Mouse (Mus musculus): ENCODE results near the gene Mettl5. TPM values are rescaled to one million over a fixed set of nuclear protein-coding genes. Genes with fewer than 3 reads are reported as not detected.
A peak's percentile ranks its signal among the peaks of the same experiment; 100 is the strongest.

The Mettl5 gene
- polyA plus RNA-seq, 1 experiment = 2.3 TPM

GRCm38 (mm10) chr2:69860972-69861452 lies 24.4 kb downstream of the Mettl5 start:
- peaks cover 4% of the 10 kb centered on the region for H3K36me3 ChIP-seq (ENCODE audit: control insufficient read depth, insufficient read depth, low read length)
- TF ChIP-seq POLR2A (IDR thresholded peaks at IDR 0.05; ENCODE audit: low read depth, low read length) = no peak
- no peak for TF ChIP-seq CTCF (IDR thresholded peaks at IDR 0.05; ENCODE audit: extremely low read depth, insufficient read length, insufficient replicate concordance, low read depth, low read length)
- 4% methylated on average over 13 of the region's 13 CpGs for WGBS
- no peaks in the 10 kb centered on the region for H3K27me3 ChIP-seq (ENCODE audit: control insufficient read depth, insufficient read depth, low read length)
- H3K4me1 ChIP-seq (ENCODE audit: control insufficient read depth, insufficient read depth, insufficient read length, low read length) = no peaks in the 10 kb centered on the region
- peak overlapping the region; percentile 71 for H3K27ac ChIP-seq (ENCODE audit: insufficient read depth, low read depth, low read length)
- peak overlapping the region; percentile 85 for H3K4me3 ChIP-seq (ENCODE audit: low read depth, low read length)

- H3K4me1 ChIP-seq (ENCODE audit: control insufficient read depth, insufficient read depth, insufficient read length, low read length) = no peaks in the 10 kb centered on the region
- WGBS = 86% methylated on average over 1 of the region's 1 CpGs
- no peak overlapping the region for H3K27ac ChIP-seq (ENCODE audit: insufficient read depth, low read depth, low read length)
- no peaks in the 10 kb centered on the region for H3K36me3 ChIP-seq (ENCODE audit: control insufficient read depth, insufficient read depth, low read length)
- TF ChIP-seq POLR2A (IDR thresholded peaks at IDR 0.05; ENCODE audit: low read depth, low read length) (no peak), CTCF (IDR thresholded peaks at IDR 0.05; ENCODE audit: extremely low read depth, insufficient read length, insufficient replicate concordance, low read depth, low read length) (no peak)
- H3K4me3 ChIP-seq (ENCODE audit: low read depth, low read length) = no peak overlapping the region
- H3K27me3 ChIP-seq (ENCODE audit: control insufficient read depth, insufficient read depth, low read length) = no peaks in the 10 kb centered on the region
Measured at GRCm38 (mm10) chr2:69857882-69858281, 27.5 kb downstream of the Mettl5 start.

- TF ChIP-seq CTCF (IDR thresholded peaks at IDR 0.05; ENCODE audit: extremely low read depth, insufficient read length, insufficient replicate concordance, low read depth, low read length) (peak; percentile 34; the same call in 1 of the 2 replicates), POLR2A (IDR thresholded peaks at IDR 0.05; ENCODE audit: low read depth, low read length) (no peak)
Measured at GRCm38 (mm10) chr2:69856392-69856791, 29.0 kb downstream of the Mettl5 start.

GRCm38 (mm10) chr2:69851427-69852058 lies 33.9 kb downstream of the Mettl5 start:
- Histone ChIP-seq H3K4me1 (ENCODE audit: control insufficient read depth, insufficient read depth, insufficient read length, low read length) (no peaks in the 10 kb centered on the region), H3K4me3 (ENCODE audit: low read depth, low read length) (no peak overlapping the region), H3K36me3 (ENCODE audit: control insufficient read depth, insufficient read depth, low read length) (no peaks in the 10 kb centered on the region), H3K27me3 (ENCODE audit: control insufficient read depth, insufficient read depth, low read length) (no peaks in the 10 kb centered on the region), H3K27ac (ENCODE audit: insufficient read depth, low read depth, low read length) (no peak overlapping the region)
- WGBS = 77% methylated on average over 2 of the region's 2 CpGs
- TF ChIP-seq CTCF (IDR thresholded peaks at IDR 0.05; ENCODE audit: extremely low read depth, insufficient read length, insufficient replicate concordance, low read depth, low read length) = no peak
- no peak for TF ChIP-seq POLR2A (IDR thresholded peaks at IDR 0.05; ENCODE audit: low read depth, low read length)

More at GRCm38 (mm10) chr2:69856392-69856791, 29.0 kb downstream of the Mettl5 start:
- Histone ChIP-seq H3K36me3 (ENCODE audit: control insufficient read depth, insufficient read depth, low read length) (no peaks in the 10 kb centered on the region), H3K27ac (ENCODE audit: insufficient read depth, low read depth, low read length) (no peak overlapping the region), H3K27me3 (ENCODE audit: control insufficient read depth, insufficient read depth, low read length) (no peaks in the 10 kb centered on the region), H3K4me1 (ENCODE audit: control insufficient read depth, insufficient read depth, insufficient read length, low read length) (no peaks in the 10 kb centered on the region), H3K4me3 (ENCODE audit: low read depth, low read length) (no peak overlapping the region)
- WGBS = 12% methylated on average over 8 of the region's 8 CpGs

- H3K27ac ChIP-seq (ENCODE audit: insufficient read depth, low read depth, low read length) = no peak overlapping the region
- H3K4me1 ChIP-seq (ENCODE audit: control insufficient read depth, insufficient read depth, insufficient read length, low read length) = no peaks in the 10 kb centered on the region
- no peak for TF ChIP-seq CTCF (IDR thresholded peaks at IDR 0.05; ENCODE audit: extremely low read depth, insufficient read length, insufficient replicate concordance, low read depth, low read length)
- TF ChIP-seq POLR2A (IDR thresholded peaks at IDR 0.05; ENCODE audit: low read depth, low read length) = no peak
- no peaks in the 10 kb centered on the region for H3K36me3 ChIP-seq (ENCODE audit: control insufficient read depth, insufficient read depth, low read length)
- no peaks in the 10 kb centered on the region for H3K27me3 ChIP-seq (ENCODE audit: control insufficient read depth, insufficient read depth, low read length)
- no peak overlapping the region for H3K4me3 ChIP-seq (ENCODE audit: low read depth, low read length)
- 69% methylated on average over 6 of the region's 6 CpGs for WGBS
Measured at GRCm38 (mm10) chr2:69849215-69849614, 36.2 kb downstream of the Mettl5 start.

GRCm38 (mm10) chr2:69840261-69840660 lies 45.2 kb downstream of the Mettl5 start:
- Histone ChIP-seq H3K36me3 (ENCODE audit: control insufficient read depth, insufficient read depth, low read length) (no peaks in the 10 kb centered on the region), H3K27ac (ENCODE audit: insufficient read depth, low read depth, low read length) (no peak overlapping the region), H3K4me3 (ENCODE audit: low read depth, low read length) (no peak overlapping the region), H3K4me1 (ENCODE audit: control insufficient read depth, insufficient read depth, insufficient read length, low read length) (0 out of 2 replicates have a peak, but pooled peaks cover 1% of the 10 kb centered on the region), H3K27me3 (ENCODE audit: control insufficient read depth, insufficient read depth, low read length) (no peaks in the 10 kb centered on the region)
- TF ChIP-seq CTCF (IDR thresholded peaks at IDR 0.05; ENCODE audit: extremely low read depth, insufficient read length, insufficient replicate concordance, low read depth, low read length) (no peak), POLR2A (IDR thresholded peaks at IDR 0.05; ENCODE audit: low read depth, low read length) (no peak)
- WGBS = 32% methylated on average over 6 of the region's 6 CpGs

- Histone ChIP-seq H3K36me3 (ENCODE audit: control insufficient read depth, insufficient read depth, low read length) (no peaks in the 10 kb centered on the region), H3K4me1 (ENCODE audit: control insufficient read depth, insufficient read depth, insufficient read length, low read length) (0 out of 2 replicates have a peak, but pooled peaks cover 1% of the 10 kb centered on the region), H3K27me3 (ENCODE audit: control insufficient read depth, insufficient read depth, low read length) (no peaks in the 10 kb centered on the region), H3K4me3 (ENCODE audit: low read depth, low read length) (no peak overlapping the region), H3K27ac (ENCODE audit: insufficient read depth, low read depth, low read length) (no peak overlapping the region)
- no peak for TF ChIP-seq CTCF (IDR thresholded peaks at IDR 0.05; ENCODE audit: extremely low read depth, insufficient read length, insufficient replicate concordance, low read depth, low read length)
- TF ChIP-seq POLR2A (IDR thresholded peaks at IDR 0.05; ENCODE audit: low read depth, low read length) = no peak
Measured at GRCm38 (mm10) chr2:69838707-69839106, 46.7 kb downstream of the Mettl5 start.
